Mouse (Mus musculus): Measurements from ENCODE around the gene Lsg1. TPM values are rescaled to one million over a fixed set of nuclear protein-coding genes. Genes with fewer than 3 reads are reported as not detected.

The Lsg1 gene
- polyA plus RNA-seq, 1 experiment from 2014 or later: 88.0 TPM

- H3K9me3 ChIP-seq (replicated peaks): no peaks in the 10 kb centered on the region
- no peak for DNase-seq (ENCODE audit: low spot score)
- no peak overlapping the region for H3K4me3 ChIP-seq
- no peaks in the 10 kb centered on the region; the same call in 1 of the 2 replicates for H3K27me3 ChIP-seq (ENCODE audit: low read depth, poor library complexity, severe bottlenecking)
- no peak overlapping the region for H3K27ac ChIP-seq
- 0 out of 2 replicates have a peak, but pooled peaks cover 3% of the 10 kb centered on the region for H3K4me1 ChIP-seq
- H3K36me3 ChIP-seq: peaks cover 26% of the 10 kb centered on the region
- WGBS: 86% methylated on average over 9 of the region's 9 CpGs
Measured at GRCm38 (mm10) chr16:30518635-30519034, 68.8 kb downstream of the Lsg1 start.

- no peak overlapping the region for H3K27ac ChIP-seq
- WGBS: 60% methylated on average over 11 of the region's 11 CpGs
- DNase-seq (ENCODE audit: low spot score): no peak
Measured at GRCm38 (mm10) chr16:30517666-30518283, 69.6 kb downstream of the Lsg1 start.

GRCm38 (mm10) chr16:30516993-30517392 lies 70.4 kb downstream of the Lsg1 start:
- DNase-seq (ENCODE audit: low spot score): no peak
- Histone ChIP-seq H3K27me3 (ENCODE audit: low read depth, poor library complexity, severe bottlenecking) (no peaks in the 10 kb centered on the region), H3K9me3 (replicated peaks) (no peaks in the 10 kb centered on the region), H3K27ac (no peak overlapping the region), H3K36me3 (peaks cover 15% of the 10 kb centered on the region), H3K4me1 (peaks cover 9% of the 10 kb centered on the region), H3K4me3 (no peak overlapping the region)
- 86% methylated on average over 9 of the region's 9 CpGs for WGBS

More at GRCm38 (mm10) chr16:30517666-30518283, 69.6 kb downstream of the Lsg1 start:
- Histone ChIP-seq H3K27me3 (ENCODE audit: low read depth, poor library complexity, severe bottlenecking) (no peaks in the 10 kb centered on the region; the same call in 1 of the 2 replicates), H3K36me3 (peaks cover 23% of the 10 kb centered on the region), H3K4me3 (no peak overlapping the region), H3K4me1 (peaks cover 2% of the 10 kb centered on the region), H3K9me3 (replicated peaks) (no peaks in the 10 kb centered on the region)

- no peaks in the 10 kb centered on the region for H3K9me3 ChIP-seq (replicated peaks)
- no peak overlapping the region for H3K4me3 ChIP-seq
- peaks cover 18% of the 10 kb centered on the region for H3K4me1 ChIP-seq
- WGBS: 69% methylated on average over 12 of the region's 12 CpGs
- H3K27me3 ChIP-seq (ENCODE audit: low read depth, poor library complexity, severe bottlenecking): no peaks in the 10 kb centered on the region
- peaks cover 15% of the 10 kb centered on the region for H3K36me3 ChIP-seq
- no peak overlapping the region for H3K27ac ChIP-seq
- DNase-seq (ENCODE audit: low spot score): no peak
Measured at GRCm38 (mm10) chr16:30515418-30515817, 72.0 kb downstream of the Lsg1 start.

DNA sequence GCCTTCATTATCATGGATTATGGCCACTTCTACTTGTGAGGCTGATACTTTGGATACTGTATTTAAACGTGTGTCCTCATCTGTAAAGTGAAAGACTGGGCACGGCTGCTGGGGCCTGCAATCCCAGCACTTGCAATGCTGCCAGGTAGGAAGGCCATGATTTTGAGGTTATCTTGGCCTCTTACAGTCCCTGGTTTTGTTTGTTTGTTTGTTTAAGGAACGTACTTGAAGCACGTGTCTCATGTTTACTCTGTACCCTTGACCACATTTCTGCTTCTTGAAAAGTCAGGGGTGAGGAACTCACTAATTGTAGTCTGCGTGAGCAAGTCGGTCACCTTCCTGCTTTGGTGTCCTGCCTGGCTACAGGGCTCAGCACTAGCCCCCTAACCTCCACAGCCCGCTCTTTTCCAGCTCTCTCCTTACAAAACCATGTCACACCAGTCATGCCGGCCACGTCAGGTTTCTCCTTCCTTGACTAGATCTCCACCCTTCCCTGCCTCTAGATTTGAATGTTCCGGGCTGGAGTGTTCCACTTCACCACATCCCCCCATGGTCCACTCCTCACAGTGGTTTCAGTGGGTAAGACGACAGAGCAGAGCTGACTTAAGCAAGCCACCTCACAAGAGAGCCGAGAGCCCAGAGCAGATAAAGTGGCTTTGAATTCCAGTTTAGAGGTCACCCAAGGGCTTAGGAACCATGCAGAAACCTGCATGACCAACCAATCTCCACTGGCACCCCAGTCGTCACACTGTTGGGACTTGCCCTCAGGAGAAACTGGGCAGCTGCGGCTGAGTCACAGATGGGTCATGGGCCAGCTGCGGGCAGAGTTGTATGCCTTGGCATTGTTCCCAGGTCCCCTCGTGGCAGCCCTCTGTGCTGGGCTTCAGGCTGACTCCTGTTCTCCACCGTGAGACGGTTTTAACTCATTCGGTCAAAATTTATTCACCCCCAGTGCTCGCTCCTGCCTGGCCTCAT lies 74.1 kb downstream of the Lsg1 start:
- H3K27me3 ChIP-seq (ENCODE audit: low read depth, poor library complexity, severe bottlenecking): no peaks in the 10 kb centered on the region
- WGBS: 84% methylated on average over 20 of the region's 20 CpGs
- peaks cover 24% of the 10 kb centered on the region for H3K4me1 ChIP-seq
- no peak for DNase-seq (ENCODE audit: low spot score)
- H3K27ac ChIP-seq: no peak overlapping the region
- H3K9me3 ChIP-seq (replicated peaks): no peaks in the 10 kb centered on the region
- peaks cover 15% of the 10 kb centered on the region for H3K36me3 ChIP-seq
- H3K4me3 ChIP-seq: no peak overlapping the region

DNA sequence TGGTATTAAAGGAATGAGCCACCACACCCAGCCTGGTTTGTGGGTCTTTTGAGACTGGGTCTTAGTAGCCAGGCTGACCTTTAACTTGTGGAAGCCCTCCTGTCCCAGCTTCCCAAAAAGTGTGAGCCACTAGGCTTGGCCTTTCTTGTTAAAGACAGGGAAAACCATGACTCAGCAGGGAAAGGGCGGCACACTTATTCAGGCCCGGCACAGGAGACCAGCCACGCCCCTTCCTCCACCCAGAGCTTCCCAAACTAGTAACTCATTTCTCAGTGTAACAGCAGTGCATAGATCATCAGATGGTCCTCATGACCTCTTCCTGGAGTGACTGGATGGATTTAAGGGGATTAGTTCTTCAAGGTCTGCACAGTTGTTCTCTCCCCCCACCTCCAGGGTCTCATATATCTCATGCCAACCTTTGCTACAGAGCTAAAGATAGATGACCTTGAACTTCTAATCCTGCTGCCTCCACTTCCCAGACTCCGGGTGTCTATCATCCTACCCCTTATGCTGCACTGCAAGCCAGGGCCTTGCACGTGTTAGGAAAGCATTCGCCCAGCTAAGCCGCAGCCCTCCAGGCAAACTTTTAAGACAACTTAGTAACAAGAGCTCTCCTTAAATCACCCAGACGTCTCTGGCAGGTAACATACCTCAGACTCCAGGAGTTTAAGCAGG lies 74.9 kb downstream of the Lsg1 start:
- Histone ChIP-seq H3K4me3 (no peak overlapping the region), H3K9me3 (replicated peaks) (no peaks in the 10 kb centered on the region), H3K27me3 (ENCODE audit: low read depth, poor library complexity, severe bottlenecking) (no peaks in the 10 kb centered on the region), H3K27ac (no peak overlapping the region), H3K4me1 (peaks cover 24% of the 10 kb centered on the region), H3K36me3 (peaks cover 15% of the 10 kb centered on the region)
- WGBS: 50% methylated on average over 8 of the region's 8 CpGs
- no peak for DNase-seq (ENCODE audit: low spot score)

DNA sequence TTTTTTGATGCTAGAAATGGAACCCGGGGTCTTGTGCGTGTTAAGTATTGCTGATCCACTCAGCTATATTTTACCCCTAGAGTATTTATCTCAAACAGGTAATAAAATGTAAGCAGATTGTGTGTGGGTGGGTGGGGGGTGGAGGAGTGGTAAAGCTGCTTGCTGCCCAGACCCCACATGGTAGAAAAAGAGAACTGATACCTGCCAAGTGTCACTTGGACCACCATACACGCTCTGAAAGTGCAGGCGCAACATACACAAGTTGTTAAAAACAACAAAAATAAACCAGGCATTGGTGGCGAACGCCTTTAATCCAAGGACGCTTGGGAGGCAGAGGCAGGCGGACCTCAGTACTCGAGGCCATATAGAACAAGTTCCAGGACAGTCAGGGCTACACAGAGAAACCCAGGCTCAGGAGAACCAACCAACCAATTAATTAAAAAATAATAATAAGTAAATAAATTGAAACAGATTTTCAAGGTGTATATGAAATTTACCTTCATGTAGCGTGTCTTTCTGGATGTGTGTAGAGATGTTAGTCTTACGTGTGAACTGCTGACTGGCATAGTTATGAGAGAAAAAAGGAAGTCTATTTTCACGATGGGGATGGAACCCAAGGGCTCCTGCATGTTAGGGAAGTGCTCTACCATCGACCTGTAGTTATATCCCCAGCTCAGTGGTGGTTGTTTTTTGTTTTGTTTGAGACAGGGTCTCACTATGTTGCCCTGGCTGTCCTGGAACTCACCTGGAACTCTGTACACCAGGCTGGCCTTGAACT lies 75.6 kb downstream of the Lsg1 start:
- Histone ChIP-seq H3K27ac (peak overlapping the region; percentile 96), H3K4me3 (peak overlapping the region; percentile 77), H3K9me3 (replicated peaks) (no peaks in the 10 kb centered on the region), H3K27me3 (ENCODE audit: low read depth, poor library complexity, severe bottlenecking) (no peaks in the 10 kb centered on the region), H3K4me1 (peaks cover 24% of the 10 kb centered on the region), H3K36me3 (peaks cover 15% of the 10 kb centered on the region)
- no peak for DNase-seq (ENCODE audit: low spot score)
- WGBS: 83% methylated on average over 13 of the region's 13 CpGs

- Histone ChIP-seq H3K4me1 (peaks cover 24% of the 10 kb centered on the region), H3K9me3 (replicated peaks) (no peaks in the 10 kb centered on the region), H3K27ac (peak overlapping the region; percentile 96), H3K4me3 (peak overlapping the region; percentile 77), H3K36me3 (peaks cover 14% of the 10 kb centered on the region), H3K27me3 (ENCODE audit: low read depth, poor library complexity, severe bottlenecking) (no peaks in the 10 kb centered on the region)
- DNase-seq (ENCODE audit: low spot score): peak; percentile 94
- WGBS: 7% methylated on average over 44 of the region's 44 CpGs
Measured at GRCm38 (mm10) chr16:30510504-30511451, 76.6 kb downstream of the Lsg1 start.

Other genes with a start within 250 kb of the Lsg1 start
- 12.6 and 14.0 TPM in 2 replicates for gene Atp13a3, start 181.6 kb downstream of the Lsg1 start, polyA plus RNA-seq (2016; fragmentation: Nextera tagmentation; extraction: Ambion mirVana)
- 18.9 and 21.6 TPM in 2 replicates for gene Tmem44, start 36.8 kb downstream of the Lsg1 start, polyA plus RNA-seq (2016; fragmentation: Nextera tagmentation; extraction: Ambion mirVana)
- 11.0 and 16.9 TPM in 2 replicates for gene Fam43a, start 12.1 kb upstream of the Lsg1 start, polyA plus RNA-seq (2016; fragmentation: Nextera tagmentation; extraction: Ambion mirVana)

Measured in limb, embryonic 10.5 days (tissue).